In the genomic region with DNA sequence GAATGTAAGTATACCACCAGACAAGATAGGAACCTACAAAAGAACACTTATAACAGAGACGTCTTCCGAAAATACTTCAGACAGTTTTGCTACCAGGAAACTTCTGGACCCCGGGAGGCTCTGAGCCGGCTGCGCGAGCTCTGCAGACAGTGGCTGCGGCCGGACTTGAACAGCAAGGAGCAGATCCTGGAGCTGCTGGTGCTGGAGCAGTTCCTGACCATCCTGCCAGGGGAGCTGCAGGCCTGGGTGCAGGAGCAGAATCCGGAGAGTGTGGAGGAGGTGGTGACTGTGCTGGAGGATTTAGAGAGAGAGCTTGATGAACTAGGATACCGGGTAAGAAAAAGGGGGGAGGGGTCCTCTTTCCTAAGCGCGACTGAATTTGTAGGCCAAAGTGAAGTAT, we compare ENCODE assay signal across 8 mouse cellular contexts. TPM values are rescaled to one million over a fixed set of nuclear protein-coding genes. Genes with fewer than 3 reads are reported as not detected.
DNase-seq lines count a peak whose midpoint lies in the region; ATAC-seq and TF ChIP-seq lines count a peak whose summit lies in the region.

No protein-coding gene starts in this region.

- H3K36me3 ChIP-seq in hindbrain, embryonic 10.5 days = peaks cover 40% of the 10 kb centered on the region
- peaks cover 14% of the 10 kb centered on the region for H3K36me3 ChIP-seq in midbrain, embryonic 13.5 days

- peak overlapping the region; percentile 92 for H3K9ac ChIP-seq in midbrain, embryonic 13.5 days (replicated peaks)

- no peaks in the 10 kb centered on the region for H3K27me3 ChIP-seq in hindbrain, embryonic 10.5 days (ENCODE audit: insufficient read depth, poor library complexity, severe bottlenecking)
- H3K27me3 ChIP-seq in midbrain, embryonic 13.5 days = no peaks in the 10 kb centered on the region; the same call in 1 of the 2 replicates

- H3K4me1 ChIP-seq in hindbrain, embryonic 10.5 days (replicated peaks) = peaks cover 19% of the 10 kb centered on the region
- peaks cover 27% of the 10 kb centered on the region for H3K4me1 ChIP-seq in midbrain, embryonic 13.5 days (replicated peaks)

- no peak for TF ChIP-seq CTCF in left cerebral cortex, adult 2 months (IDR thresholded peaks at IDR 0.05)

- H3K4me3 ChIP-seq in left cerebral cortex, adult 2 months = peak overlapping the region; percentile 1; the same call in 1 of the 2 replicates
- peak overlapping the region; percentile 69 for H3K4me3 ChIP-seq in hindbrain, embryonic 10.5 days
- H3K4me3 ChIP-seq in midbrain, embryonic 13.5 days (replicated peaks) = peak overlapping the region; percentile 88

- ATAC-seq in midbrain, embryonic 13.5 days = no peak

- peak overlapping the region; percentile 70 for H3K4me2 ChIP-seq in midbrain, embryonic 13.5 days (replicated peaks)

- no peak for DNase-seq in left cerebral cortex, adult 2 months (ENCODE audit: extremely low spot score in 1 of 2, low spot score in 2 of 2)
- no peak for DNase-seq in left cerebral cortex, adult 9 months (ENCODE audit: low spot score in 2 of 2)
- peak; percentile 8 to 10 for DNase-seq in cerebellum, postnatal 10 days
- DNase-seq in hindbrain, embryonic 10.5 days (ENCODE audit: low spot score) = peak; percentile 3
- no peak for DNase-seq in urinary bladder, postnatal 4 days (ENCODE audit: low spot score in 2 of 2)
- no peak for DNase-seq in gastrocnemius, adult 8-10 months (ENCODE audit: low spot score in 2 of 2)
- no peak for DNase-seq in layer of hippocampus, adult 11-12 months (ENCODE audit: low spot score)

- intact Hi-C loops in left cerebral cortex, adult 2 months (cut with DNase I) = loop anchor here (2.0 to 5.0 kb wide), 2 partner anchors 39 to 104 kb away; a partner anchor contains a TSS

- 71% methylated on average over 12 of the region's 12 CpGs for WGBS in hindbrain, embryonic 10.5 days
- 62% methylated on average over 12 of the region's 12 CpGs for WGBS in midbrain, embryonic 13.5 days

- no peak overlapping the region for H3K27ac ChIP-seq in left cerebral cortex, adult 2 months
- H3K27ac ChIP-seq in hindbrain, embryonic 10.5 days = no peak overlapping the region
- no peak overlapping the region for H3K27ac ChIP-seq in midbrain, embryonic 13.5 days

- H3K9me3 ChIP-seq in hindbrain, embryonic 10.5 days = no peaks in the 10 kb centered on the region
- H3K9me3 ChIP-seq in midbrain, embryonic 13.5 days = no peaks in the 10 kb centered on the region

RNA-seq across cellular contexts. Expression of a gene that starts 1.1 kb away (rescaled TPM):
- total RNA-seq in left cerebral cortex, adult 2 months (2021) = 1 to 10 TPM; 7.0 to 8.2 TPM
- 16.9 and 20.2 TPM in 2 replicates for polyA plus RNA-seq in hindbrain, embryonic 10.5 days (2016; fragmentation: Nextera tagmentation; extraction: Ambion mirVana)
- 15.5 and 16.8 TPM in 2 replicates for polyA plus RNA-seq in midbrain, embryonic 13.5 days (2015; fragmentation: Nextera tagmentation; extraction: Ambion mirVana)
- total RNA-seq in gastrocnemius, adult 8-10 months (2022) = 10 to 100 TPM in 1 of 4 experiments, 1 to 10 TPM in 3; 7.7 to 10.5 (median 8.5) TPM

RNA-seq across cellular contexts. Expression of a gene that starts 17.0 kb away (rescaled TPM):
- not detected for total RNA-seq in left cerebral cortex, adult 2 months (2021)
- polyA plus RNA-seq in hindbrain, embryonic 10.5 days (2016; fragmentation: Nextera tagmentation; extraction: Ambion mirVana) = not detected in 2 replicates
- polyA plus RNA-seq in midbrain, embryonic 13.5 days (2015; fragmentation: Nextera tagmentation; extraction: Ambion mirVana) = not detected in 2 replicates
- not detected for total RNA-seq in gastrocnemius, adult 8-10 months (2022)

RNA-seq across cellular contexts. Expression of a gene that starts 38.8 kb away (rescaled TPM):
- total RNA-seq in left cerebral cortex, adult 2 months (2021) = 10 to 100 TPM; 39.0 to 44.4 TPM
- 76.8 and 87.6 TPM in 2 replicates for polyA plus RNA-seq in hindbrain, embryonic 10.5 days (2016; fragmentation: Nextera tagmentation; extraction: Ambion mirVana)
- 94.9 and 95.7 TPM in 2 replicates for polyA plus RNA-seq in midbrain, embryonic 13.5 days (2015; fragmentation: Nextera tagmentation; extraction: Ambion mirVana)
- total RNA-seq in gastrocnemius, adult 8-10 months (2022) = 10 to 100 TPM; 11.5 to 13.3 (median 12.1) TPM

RNA-seq across cellular contexts. Expression of a gene that starts 51.8 kb away (rescaled TPM):
- total RNA-seq in left cerebral cortex, adult 2 months (2021) = not detected
- polyA plus RNA-seq in hindbrain, embryonic 10.5 days (2016; fragmentation: Nextera tagmentation; extraction: Ambion mirVana) = 0.12 TPM in 1 of 2 replicates, not detected in the other
- not detected in 2 replicates for polyA plus RNA-seq in midbrain, embryonic 13.5 days (2015; fragmentation: Nextera tagmentation; extraction: Ambion mirVana)
- not detected for total RNA-seq in gastrocnemius, adult 8-10 months (2022)

Comparison
In these comparisons a context has a peak if more than half of its experiments do, and no peak if none do; other contexts are left out.
1. DNase-seq: peak in cerebellum, postnatal 10 days (2 of 2) and hindbrain, embryonic 10.5 days (single experiment); none in left cerebral cortex, adult 2 months (0 of 2), left cerebral cortex, adult 9 months (0 of 2), urinary bladder, postnatal 4 days (0 of 2), gastrocnemius, adult 8-10 months (0 of 2) and layer of hippocampus, adult 11-12 months (single experiment).
2. H3K4me3 ChIP-seq: peak in every context shown above with its lines; median percentile 88 in midbrain, embryonic 13.5 days; 69 in hindbrain, embryonic 10.5 days; 1 in left cerebral cortex, adult 2 months.